Mouse (Mus musculus): ENCODE measurements around the gene Agtrap. TPM values are rescaled to one million over a fixed set of nuclear protein-coding genes. Genes with fewer than 3 reads are reported as not detected.
A peak's percentile ranks its signal among the peaks of the same experiment; 100 is the strongest.
"Not testable (repeated sequence)": the region's sequence is repeated elsewhere in the genome, so short reads cannot be mapped to it uniquely, and the experiment has no call there.

Agtrap gene
- polyA plus RNA-seq, 1 experiment, result 45.2 TPM

DNA sequence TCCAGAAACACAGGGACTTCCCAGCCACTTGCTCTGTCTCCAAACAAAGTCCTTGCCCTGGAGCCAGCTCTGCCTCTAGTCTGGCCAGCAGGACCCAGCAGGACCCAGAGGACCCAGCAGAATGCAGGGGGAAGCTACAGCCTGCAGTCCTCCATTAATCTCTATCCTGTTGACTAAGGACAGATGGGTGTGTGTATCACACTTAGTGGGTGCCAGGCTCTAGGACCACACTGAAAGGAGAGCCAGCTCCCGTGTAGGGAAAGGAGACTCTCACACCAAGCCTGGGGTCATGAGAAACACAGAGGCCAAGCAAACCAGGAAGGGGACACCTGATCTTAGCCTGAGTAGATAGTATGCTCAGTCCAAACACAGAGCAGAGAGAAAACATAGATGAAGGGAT is 40.4 kb upstream of the Agtrap start:
- H3K4me3 ChIP-seq (ENCODE audit: control insufficient read depth, low read depth, low read length), result no peak overlapping the region
- TF ChIP-seq POLR2A (IDR thresholded peaks at IDR 0.05; ENCODE audit: control insufficient read depth, low read depth, low read length) (no peak), CTCF (IDR thresholded peaks at IDR 0.05; ENCODE audit: control insufficient read depth, insufficient read depth, insufficient replicate concordance, low read depth, low read length) (no peak)
- H3K27ac ChIP-seq (ENCODE audit: control insufficient read depth, insufficient read depth, low read depth, low read length), result no peak overlapping the region
- no peaks in the 10 kb centered on the region for H3K27me3 ChIP-seq (ENCODE audit: control insufficient read depth, insufficient read depth, low read length)
- no peaks in the 10 kb centered on the region for H3K36me3 ChIP-seq (ENCODE audit: control insufficient read depth, insufficient read depth, low read length)
- H3K4me1 ChIP-seq (ENCODE audit: control insufficient read depth, insufficient read depth, low read length), result peaks cover 6% of the 10 kb centered on the region

DNA sequence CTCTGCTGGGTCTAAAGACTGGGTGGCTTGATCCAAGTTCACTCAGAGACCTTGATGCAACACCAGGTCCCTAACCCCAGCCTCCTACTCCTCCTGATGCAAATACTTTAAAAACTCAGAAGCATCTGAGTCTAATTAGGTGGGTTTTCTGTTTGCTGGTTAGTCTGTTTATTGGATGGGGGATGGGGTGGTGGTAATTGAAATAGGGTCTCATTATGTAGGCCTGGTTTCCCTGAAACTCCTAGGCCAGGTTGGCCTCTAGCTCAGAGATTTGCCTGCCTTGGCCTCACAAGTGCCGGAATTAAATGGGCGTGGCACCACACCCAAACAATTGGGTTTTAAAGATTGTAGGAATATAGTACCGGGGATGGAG is 34.8 kb upstream of the Agtrap start:
- no peak overlapping the region for H3K4me3 ChIP-seq (ENCODE audit: control insufficient read depth, low read depth, low read length)
- no peaks in the 10 kb centered on the region for H3K27me3 ChIP-seq (ENCODE audit: control insufficient read depth, insufficient read depth, low read length)
- H3K4me1 ChIP-seq (ENCODE audit: control insufficient read depth, insufficient read depth, low read length), result no peaks in the 10 kb centered on the region
- H3K36me3 ChIP-seq (ENCODE audit: control insufficient read depth, insufficient read depth, low read length), result no peaks in the 10 kb centered on the region
- TF ChIP-seq CTCF (IDR thresholded peaks at IDR 0.05; ENCODE audit: control insufficient read depth, insufficient read depth, insufficient replicate concordance, low read depth, low read length) (no peak), POLR2A (IDR thresholded peaks at IDR 0.05; ENCODE audit: control insufficient read depth, low read depth, low read length) (no peak)
- H3K27ac ChIP-seq (ENCODE audit: control insufficient read depth, insufficient read depth, low read depth, low read length), result no peak overlapping the region

DNA sequence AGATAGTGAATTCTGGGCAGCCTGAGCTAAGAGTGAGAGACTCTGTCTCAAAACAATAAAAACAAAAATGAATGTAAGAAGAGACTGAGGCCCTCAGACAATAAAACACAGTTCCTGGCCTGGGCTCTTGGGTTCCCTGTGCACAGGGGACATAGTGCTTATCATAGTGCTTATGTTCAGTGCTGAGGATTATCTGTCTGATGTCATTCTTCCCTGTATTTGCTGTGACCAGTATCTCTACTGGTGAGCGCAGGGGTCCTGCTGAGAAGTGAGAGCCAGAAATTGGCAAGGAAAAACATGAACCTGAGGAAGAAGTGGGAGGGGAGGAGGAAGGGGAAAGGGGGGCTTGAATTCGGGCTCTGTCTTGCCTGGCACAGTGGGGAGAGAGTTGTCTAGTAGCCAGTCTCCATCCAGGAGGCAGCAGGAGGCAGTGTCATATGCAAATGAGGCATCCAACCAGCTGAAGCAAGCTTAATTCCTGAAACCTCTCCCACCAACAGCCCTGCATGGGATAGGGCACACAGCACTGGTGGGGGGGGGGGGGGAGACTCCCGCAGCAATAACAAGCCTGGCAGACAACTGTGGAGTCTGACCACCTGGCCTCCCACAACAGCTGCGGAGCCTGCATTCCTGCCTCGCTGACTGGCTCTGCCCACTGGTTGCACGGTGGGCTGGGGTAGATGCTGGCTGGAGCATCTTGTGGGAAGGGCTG is 34.3 kb upstream of the Agtrap start:
- Histone ChIP-seq H3K27ac (ENCODE audit: control insufficient read depth, insufficient read depth, low read depth, low read length) (no peak overlapping the region), H3K4me3 (ENCODE audit: control insufficient read depth, low read depth, low read length) (no peak overlapping the region), H3K4me1 (ENCODE audit: control insufficient read depth, insufficient read depth, low read length) (no peaks in the 10 kb centered on the region), H3K27me3 (ENCODE audit: control insufficient read depth, insufficient read depth, low read length) (no peaks in the 10 kb centered on the region), H3K36me3 (ENCODE audit: control insufficient read depth, insufficient read depth, low read length) (no peaks in the 10 kb centered on the region)
- no peak for TF ChIP-seq CTCF (IDR thresholded peaks at IDR 0.05; ENCODE audit: control insufficient read depth, insufficient read depth, insufficient replicate concordance, low read depth, low read length)
- TF ChIP-seq POLR2A (IDR thresholded peaks at IDR 0.05; ENCODE audit: control insufficient read depth, low read depth, low read length), result no peak

DNA sequence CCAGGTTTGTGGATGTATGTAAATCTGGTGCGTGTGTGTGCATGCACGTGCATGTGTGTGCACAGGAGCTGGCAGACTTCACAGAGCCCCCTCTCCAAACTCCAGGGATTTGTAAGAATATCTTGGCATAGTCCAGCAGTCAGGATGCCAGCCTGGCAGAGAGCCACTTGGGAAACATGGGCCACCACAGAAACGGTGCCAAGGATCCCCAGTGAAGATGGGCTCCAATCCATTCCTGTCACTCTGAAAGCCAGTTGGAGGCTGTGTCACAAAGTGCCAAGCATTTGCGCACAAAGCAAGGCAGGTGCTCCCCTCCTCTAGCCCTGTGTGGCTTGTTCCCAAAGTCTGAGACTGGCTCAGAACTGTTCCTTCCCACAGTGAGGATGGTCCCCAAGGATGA is 33.5 kb upstream of the Agtrap start:
- H3K4me3 ChIP-seq (ENCODE audit: control insufficient read depth, low read depth, low read length), result no peak overlapping the region
- TF ChIP-seq POLR2A (IDR thresholded peaks at IDR 0.05; ENCODE audit: control insufficient read depth, low read depth, low read length) (no peak), CTCF (IDR thresholded peaks at IDR 0.05; ENCODE audit: control insufficient read depth, insufficient read depth, insufficient replicate concordance, low read depth, low read length) (no peak)
- H3K36me3 ChIP-seq (ENCODE audit: control insufficient read depth, insufficient read depth, low read length), result no peaks in the 10 kb centered on the region
- no peaks in the 10 kb centered on the region for H3K4me1 ChIP-seq (ENCODE audit: control insufficient read depth, insufficient read depth, low read length)
- H3K27ac ChIP-seq (ENCODE audit: control insufficient read depth, insufficient read depth, low read depth, low read length), result no peak overlapping the region
- no peaks in the 10 kb centered on the region for H3K27me3 ChIP-seq (ENCODE audit: control insufficient read depth, insufficient read depth, low read length)

DNA sequence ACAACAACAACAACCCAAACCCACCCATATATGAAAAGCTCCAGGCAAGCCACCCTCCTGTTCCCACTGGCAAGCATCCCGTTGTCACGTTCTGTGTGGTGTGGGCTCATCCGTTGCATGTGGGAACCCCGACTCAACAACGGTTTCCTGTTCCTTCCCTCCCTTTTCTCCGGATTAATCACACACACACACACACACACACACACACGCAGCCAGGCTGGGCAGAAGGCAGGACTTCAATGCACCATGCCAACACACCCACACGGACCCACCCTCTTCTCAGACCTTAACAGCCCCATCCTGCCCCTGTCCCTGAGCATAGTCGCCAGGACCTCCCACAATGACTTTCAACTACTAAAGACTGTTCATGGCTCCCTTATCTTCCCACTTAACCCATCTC is 32.7 kb upstream of the Agtrap start:
- H3K27ac ChIP-seq (ENCODE audit: control insufficient read depth, insufficient read depth, low read depth, low read length), result no peak overlapping the region
- no peak for TF ChIP-seq POLR2A (IDR thresholded peaks at IDR 0.05; ENCODE audit: control insufficient read depth, low read depth, low read length)
- no peak for TF ChIP-seq CTCF (IDR thresholded peaks at IDR 0.05; ENCODE audit: control insufficient read depth, insufficient read depth, insufficient replicate concordance, low read depth, low read length)
- no peaks in the 10 kb centered on the region for H3K36me3 ChIP-seq (ENCODE audit: control insufficient read depth, insufficient read depth, low read length)
- no peak overlapping the region for H3K4me3 ChIP-seq (ENCODE audit: control insufficient read depth, low read depth, low read length)
- no peaks in the 10 kb centered on the region for H3K4me1 ChIP-seq (ENCODE audit: control insufficient read depth, insufficient read depth, low read length)
- no peaks in the 10 kb centered on the region for H3K27me3 ChIP-seq (ENCODE audit: control insufficient read depth, insufficient read depth, low read length)

DNA sequence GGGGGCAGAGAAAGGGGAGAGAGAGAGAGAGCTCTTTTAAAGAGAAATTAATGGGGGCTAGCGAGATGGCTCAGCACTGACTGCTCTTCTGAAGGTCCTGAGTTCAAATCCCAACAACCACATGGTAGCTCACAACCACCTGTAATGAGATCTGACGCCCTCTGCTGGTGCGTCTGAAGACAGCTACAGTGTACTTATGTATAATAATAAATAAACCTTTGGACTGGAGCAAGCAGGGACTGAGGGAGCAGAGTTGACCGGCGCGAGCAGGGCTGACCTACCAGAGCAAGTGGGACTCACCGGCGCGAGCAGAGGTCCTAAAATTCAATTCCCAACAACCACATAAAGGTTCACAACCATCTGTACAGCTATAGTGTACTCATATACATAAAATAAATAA is 31.7 kb upstream of the Agtrap start:
- H3K36me3 ChIP-seq (ENCODE audit: control insufficient read depth, insufficient read depth, low read length); H3K27me3 ChIP-seq (ENCODE audit: control insufficient read depth, insufficient read depth, low read length); H3K27ac ChIP-seq (ENCODE audit: control insufficient read depth, insufficient read depth, low read depth, low read length); H3K4me1 ChIP-seq (ENCODE audit: control insufficient read depth, insufficient read depth, low read length); H3K4me3 ChIP-seq (ENCODE audit: control insufficient read depth, low read depth, low read length): not testable (repeated sequence)

DNA sequence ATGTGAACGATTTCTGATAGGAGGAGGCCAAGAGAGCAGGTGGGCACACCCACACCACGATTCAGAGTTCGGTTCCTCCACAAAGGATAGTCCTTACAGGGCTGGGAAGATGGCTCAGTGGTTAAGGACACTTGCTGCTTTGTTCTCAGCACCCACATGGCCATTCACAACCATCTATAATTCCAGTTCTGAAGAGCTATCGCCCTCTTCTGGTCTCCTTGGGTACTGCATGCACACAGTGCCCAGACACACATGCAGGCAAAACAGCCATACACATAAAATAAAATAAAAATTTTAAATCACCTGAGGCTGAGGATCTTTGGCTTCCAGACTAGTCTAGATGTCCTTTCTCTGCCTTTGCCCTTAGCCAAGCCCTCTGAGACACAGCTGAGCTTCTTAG is 29.6 kb upstream of the Agtrap start:
- Histone ChIP-seq H3K36me3 (ENCODE audit: control insufficient read depth, insufficient read depth, low read length) (no peaks in the 10 kb centered on the region), H3K4me3 (ENCODE audit: control insufficient read depth, low read depth, low read length) (no peak overlapping the region), H3K4me1 (ENCODE audit: control insufficient read depth, insufficient read depth, low read length) (no peaks in the 10 kb centered on the region), H3K27ac (ENCODE audit: control insufficient read depth, insufficient read depth, low read depth, low read length) (no peak overlapping the region), H3K27me3 (ENCODE audit: control insufficient read depth, insufficient read depth, low read length) (no peaks in the 10 kb centered on the region)
- TF ChIP-seq POLR2A (IDR thresholded peaks at IDR 0.05; ENCODE audit: control insufficient read depth, low read depth, low read length) (no peak), CTCF (IDR thresholded peaks at IDR 0.05; ENCODE audit: control insufficient read depth, insufficient read depth, insufficient replicate concordance, low read depth, low read length) (peak; percentile 53; the same call in 1 of the 2 replicates)

DNA sequence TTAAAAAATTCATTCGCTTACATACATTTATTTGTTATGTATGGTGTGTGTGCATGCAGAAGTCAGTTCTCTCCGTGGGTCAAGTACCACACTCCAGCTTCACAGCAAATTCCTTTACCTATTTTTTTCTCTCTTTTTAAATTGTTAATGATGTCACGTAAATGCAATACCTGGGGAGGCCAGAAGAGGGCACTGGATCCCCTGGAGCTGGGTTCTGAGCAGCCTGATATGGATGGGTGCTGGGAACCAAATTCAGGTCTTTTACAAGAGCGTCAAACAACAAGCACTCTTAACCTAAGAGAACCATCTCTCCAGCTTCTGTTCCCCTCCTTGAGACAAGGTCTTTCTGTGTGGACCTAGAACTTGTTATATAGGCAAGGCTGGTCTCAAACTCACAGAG is 28.8 kb upstream of the Agtrap start:
- H3K4me3 ChIP-seq (ENCODE audit: control insufficient read depth, low read depth, low read length), result no peak overlapping the region
- no peaks in the 10 kb centered on the region for H3K4me1 ChIP-seq (ENCODE audit: control insufficient read depth, insufficient read depth, low read length)
- no peaks in the 10 kb centered on the region for H3K27me3 ChIP-seq (ENCODE audit: control insufficient read depth, insufficient read depth, low read length)
- TF ChIP-seq CTCF (IDR thresholded peaks at IDR 0.05; ENCODE audit: control insufficient read depth, insufficient read depth, insufficient replicate concordance, low read depth, low read length) (peak; percentile 51; the same call in 1 of the 2 replicates), POLR2A (IDR thresholded peaks at IDR 0.05; ENCODE audit: control insufficient read depth, low read depth, low read length) (no peak)
- H3K27ac ChIP-seq (ENCODE audit: control insufficient read depth, insufficient read depth, low read depth, low read length), result no peak overlapping the region
- H3K36me3 ChIP-seq (ENCODE audit: control insufficient read depth, insufficient read depth, low read length), result no peaks in the 10 kb centered on the region

Data from testis, adult 2 months (tissue).